Mouse (Mus musculus): Measurements from ENCODE around the gene Armc9. TPM values are rescaled to one million over a fixed set of nuclear protein-coding genes. Genes with fewer than 3 reads are reported as not detected.

The Armc9 gene
- polyA plus RNA-seq (2017; shearing (Covaris generic)), result 1 to 10 TPM; 6.2 to 7.8 TPM

DNA sequence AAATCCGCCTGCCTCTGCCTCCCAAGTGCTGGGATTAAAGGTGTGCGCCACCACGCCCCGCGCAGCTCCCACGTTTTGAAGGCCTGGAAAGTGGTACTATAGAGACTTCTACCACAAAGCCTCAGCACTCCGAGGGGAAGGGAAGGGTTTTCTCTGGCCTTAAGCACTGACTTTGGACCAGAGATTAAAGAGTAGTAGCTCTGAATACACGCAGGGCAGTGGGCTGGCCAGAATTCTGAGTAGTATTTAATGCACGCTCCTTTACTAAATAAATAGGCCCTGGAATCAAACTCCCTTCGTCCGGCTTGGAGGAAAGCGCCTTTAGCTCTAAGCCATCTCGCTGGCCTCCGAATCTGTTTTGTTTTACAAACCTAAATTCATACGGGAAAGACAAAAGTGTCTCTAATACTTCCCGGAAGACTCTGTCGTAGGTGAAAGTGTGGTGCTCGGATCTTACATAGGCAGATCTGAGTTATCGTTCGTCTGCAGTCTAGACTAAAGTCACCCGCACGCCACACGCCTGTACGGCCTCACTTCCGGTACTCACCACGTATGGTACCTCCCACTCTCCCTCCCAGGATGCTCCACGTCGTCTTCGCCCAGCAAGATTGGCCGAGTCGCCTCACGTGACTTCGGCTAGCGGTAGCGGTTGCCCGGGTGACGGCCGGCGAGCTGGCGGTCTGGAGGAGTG is at the start of gene Armc9:
TSS of gene Armc9 (plus strand) at position 648 of the 691 bp plus-strand sequence.
- peak; percentile 100 for ATAC-seq

DNA sequence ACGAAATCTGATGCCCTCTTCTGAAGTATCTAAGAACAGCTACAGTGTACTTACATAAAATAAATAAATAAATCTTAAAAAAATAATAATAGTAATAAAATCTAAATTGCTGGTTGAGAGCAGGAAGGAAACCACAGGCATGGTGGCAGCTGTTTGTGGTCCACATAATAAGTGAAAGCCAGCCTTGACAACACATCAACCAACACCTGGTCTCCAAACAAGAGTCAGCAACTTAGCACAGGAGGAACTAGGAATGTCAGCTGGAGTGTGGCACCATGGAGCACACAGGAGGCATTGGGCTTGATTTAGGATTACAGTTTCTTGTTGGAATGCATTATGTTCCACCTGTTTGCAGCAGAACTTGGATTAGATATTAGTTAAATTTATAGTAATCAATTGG is 49.5 kb upstream of the Armc9 start:
- ATAC-seq, result no peak

DNA sequence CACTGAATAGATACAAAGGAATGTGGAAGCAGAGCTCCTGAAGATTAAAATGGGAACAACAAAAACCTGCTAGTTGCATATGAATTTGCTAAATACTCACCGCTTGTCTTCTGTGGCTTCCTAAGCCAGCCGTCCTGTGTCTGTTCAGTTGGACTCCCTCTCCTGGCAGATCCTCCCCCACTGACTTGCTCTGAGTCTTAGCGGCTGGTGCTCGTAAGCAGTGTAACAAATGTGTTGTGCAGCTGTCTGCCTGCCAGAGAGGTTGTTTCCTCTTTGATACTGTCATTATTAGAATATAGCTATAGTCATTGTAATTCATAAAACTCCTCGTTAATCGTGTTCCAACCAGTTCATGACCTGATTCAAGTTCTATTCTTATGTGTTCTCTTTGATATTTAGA is 42.8 kb upstream of the Armc9 start, which contains the start of gene Htr2b:
TSS of gene Htr2b (minus strand) at position 192 of the 400 bp plus-strand sequence.
- ATAC-seq, result no peak

DNA sequence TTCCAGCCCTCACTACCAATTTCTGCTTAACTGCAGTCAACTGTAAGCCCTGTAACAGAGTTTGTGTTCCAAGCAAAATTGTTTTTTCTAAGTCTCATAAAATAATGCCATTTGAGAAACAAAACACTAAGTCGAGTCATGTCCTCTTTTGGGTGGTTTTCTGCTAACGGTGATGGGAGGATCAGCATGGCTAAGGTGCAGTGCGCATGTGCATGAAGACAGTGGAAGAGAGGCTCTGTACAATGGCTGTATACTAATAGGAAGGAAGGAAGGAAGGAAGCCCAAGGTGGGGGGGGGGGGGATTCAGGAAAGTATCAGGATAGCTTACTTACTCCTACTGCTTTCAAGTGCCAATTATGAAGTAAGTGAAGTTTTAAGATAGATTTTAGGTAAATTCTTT is 40.4 kb upstream of the Armc9 start:
- ATAC-seq, result no peak

DNA sequence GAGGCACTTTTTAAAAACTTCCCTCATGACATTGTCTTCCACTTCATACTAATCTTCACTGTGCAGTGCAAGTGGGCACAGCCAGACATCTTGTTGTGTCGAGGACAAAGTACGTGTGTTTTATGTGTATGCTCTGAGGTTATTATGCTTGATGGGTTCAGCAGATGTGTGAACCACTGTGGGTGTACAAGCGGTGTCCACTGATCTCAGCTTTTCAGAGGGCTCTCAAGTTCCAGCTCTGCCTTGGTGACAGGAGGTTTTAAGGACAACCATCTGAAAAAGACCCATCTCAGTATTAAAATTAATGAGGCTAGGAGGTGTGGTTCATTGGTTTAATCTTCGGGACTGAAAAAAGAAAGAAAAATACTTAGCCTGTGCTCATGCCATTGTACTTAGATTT is 35.0 kb upstream of the Armc9 start:
- no peak for ATAC-seq

DNA sequence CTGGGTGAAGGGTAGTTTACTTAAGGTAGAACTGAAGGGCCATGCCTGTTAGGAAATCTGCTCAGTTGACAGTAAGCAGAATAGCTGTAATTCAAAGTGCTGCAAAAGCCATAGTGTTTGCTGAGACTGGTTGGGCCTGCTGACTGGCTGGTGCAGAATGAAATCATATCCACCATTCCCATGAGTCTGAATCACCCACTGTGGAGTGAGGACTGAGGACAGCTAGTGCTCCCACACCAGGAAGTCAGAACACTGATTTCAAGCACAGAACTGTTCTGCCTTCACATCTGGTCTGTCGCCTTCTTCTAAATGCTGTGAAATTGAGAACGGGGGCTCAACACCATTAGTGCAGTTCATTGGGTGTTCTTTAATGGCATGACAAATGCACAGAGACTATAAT is 28.5 kb upstream of the Armc9 start:
- ATAC-seq, result no peak

DNA sequence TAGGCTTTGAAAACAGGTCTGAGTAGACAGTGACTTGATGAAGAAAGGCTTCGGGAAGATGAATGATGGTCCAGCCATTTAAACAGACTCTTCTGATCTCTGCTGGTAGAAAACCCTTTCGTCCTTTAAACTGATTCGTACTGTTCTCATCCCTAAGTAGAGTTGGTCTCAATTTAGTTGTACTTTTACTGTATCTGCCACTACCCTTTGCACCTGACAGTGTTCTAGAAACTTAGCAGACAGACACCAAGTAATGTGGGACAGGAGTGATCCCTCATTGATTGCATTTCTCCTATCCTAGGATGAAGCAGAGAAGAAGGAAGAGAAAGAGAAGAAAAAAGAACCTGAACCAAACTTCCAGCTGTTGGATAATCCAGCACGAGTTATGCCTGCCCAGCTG is 21.2 kb upstream of the Armc9 start, which contains the start of gene Gm21972:
TSS of gene Gm21972 (plus strand) at position 301 of the 400 bp plus-strand sequence.
- no peak for ATAC-seq

DNA sequence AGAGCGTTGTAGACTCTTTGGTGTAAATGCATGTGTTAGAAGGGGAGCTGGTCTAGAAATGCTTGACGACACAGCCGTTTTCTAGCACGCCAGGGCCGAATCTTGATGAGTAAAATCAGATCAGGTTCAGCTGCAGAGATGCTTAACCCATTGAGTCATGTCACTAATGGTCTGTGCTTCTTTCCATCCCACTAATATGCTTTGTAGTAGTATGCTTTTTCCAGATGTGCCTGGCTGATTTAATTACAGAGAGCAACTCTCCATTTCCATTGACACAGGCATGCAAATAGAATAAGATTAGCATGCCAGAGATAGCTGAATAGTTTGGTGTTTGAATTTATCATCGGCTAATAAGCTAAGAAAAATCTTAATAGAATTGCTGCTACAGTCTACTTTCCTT is 19.3 kb upstream of the Armc9 start:
- ATAC-seq, result no peak

DNA sequence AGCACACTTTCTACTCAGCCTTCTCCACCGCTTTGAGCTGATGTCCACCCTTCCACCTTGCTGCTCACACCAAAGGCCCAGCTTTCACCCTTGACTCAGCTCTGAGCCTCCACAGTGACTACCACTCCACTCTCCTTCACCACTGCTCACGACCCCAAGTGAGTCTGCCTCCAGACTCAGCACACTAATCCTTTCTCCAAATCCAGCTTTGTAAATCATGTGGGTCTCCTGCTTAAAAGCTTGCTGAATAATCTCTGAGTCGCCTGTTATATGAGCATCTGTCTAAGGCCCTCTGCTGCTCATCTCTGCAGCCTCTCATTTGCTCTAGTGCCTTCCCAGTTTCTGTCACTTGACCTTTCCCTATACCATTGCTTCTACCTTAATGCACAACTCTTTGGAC is 13.5 kb upstream of the Armc9 start:
- ATAC-seq, result no peak

DNA sequence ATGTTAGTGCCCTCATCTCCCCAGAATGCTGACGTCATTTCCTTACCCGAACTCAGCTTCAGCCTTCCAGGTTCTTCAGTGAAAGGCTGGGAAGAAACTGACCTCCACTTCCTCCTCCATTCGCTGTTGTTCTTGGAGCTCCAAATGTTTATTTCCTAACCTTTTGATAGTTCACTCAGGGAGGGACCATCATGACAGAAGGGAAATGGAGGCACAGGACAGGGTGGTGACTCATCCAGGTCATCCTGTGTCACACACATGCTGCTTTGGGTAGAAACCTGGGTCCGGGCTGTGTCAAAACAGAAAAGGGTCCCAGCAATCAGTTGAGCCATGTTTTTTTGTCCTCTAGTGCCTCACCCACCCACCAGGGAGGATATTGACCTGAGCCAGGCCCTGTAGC is 11.4 kb upstream of the Armc9 start:
- no peak for ATAC-seq

DNA sequence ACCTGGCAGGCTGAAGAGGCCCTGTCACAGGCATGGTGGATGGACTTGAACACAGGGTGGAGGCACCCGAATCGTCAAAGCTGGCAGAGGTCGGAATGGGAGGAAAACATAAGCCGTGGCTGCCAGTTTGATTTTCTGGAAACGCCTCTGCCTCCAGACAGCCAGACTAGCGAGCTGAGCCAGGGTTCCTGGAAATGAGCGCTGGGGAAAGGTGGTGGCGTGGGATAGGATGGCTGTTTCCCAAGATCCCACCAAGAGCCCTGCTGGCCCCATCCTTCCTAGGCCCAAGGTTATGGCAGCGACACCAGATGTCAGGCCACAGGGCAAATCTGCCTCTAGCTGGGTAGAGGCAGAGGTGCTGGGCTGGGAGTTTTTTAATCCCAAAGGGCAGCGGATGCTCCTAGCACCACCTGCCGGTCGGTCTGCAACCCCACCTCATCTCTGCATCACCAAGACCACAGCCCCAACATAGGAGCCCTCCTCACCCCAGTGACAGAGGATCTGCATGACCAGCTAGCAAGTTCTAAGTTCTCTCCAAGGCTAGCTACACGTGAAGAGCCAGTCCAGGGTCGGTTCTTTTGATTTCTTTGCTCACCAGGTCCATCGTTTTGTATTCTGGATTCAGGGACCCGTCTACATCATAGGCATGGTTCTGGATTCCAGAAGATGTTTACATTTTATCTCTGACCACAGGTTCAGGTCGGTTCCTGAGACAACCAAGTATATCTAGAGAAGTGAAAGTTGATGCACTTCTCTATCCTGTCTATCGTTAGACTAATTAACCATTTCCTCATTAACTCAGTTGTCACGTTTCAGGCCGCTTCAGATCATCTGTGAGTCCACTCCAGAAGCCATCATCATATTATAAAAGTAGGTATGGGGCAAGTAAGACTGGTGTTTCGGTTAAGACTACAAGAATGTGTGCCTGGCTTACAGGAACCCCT is 10.3 kb upstream of the Armc9 start:
- no peak for ATAC-seq

DNA sequence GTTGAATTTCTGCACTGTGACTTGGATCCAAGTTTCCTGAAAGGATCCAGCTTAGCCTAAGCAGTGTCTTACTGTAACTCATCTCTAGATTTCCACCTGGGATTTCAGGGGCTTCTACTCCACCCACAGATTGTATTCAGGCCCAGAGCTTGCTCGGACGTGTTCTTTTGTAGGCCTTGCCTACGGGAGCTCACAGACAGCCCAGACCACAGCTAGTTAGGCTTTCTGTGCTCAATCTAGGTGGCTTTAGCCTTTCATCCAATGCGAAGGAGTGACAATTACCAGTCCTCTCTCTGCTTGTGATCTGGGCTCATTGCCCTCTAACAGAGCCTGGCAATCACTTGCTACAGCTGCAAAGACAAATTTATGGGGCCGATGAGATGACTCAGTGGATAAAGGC is 8.3 kb upstream of the Armc9 start:
- no peak for ATAC-seq

DNA sequence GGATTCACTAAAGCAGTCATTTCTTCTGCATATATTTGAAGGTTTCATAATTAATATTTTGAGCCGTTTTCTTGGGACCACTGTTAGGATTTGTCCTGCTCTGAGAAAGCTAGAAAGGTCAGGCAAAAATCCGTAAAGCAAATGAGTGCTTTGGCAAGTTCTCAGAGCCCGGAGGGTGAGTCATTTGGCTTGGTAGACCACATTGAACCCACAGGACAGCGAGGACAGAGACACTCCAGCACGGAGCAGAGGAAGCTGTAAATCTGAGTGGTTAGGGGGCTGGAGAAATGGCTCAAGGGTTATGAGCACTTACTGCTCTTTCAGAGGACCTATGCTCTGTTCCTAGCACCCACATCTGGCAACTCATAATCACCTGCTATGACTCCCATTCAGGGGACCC is 7.0 kb upstream of the Armc9 start:
- ATAC-seq, result no peak

DNA sequence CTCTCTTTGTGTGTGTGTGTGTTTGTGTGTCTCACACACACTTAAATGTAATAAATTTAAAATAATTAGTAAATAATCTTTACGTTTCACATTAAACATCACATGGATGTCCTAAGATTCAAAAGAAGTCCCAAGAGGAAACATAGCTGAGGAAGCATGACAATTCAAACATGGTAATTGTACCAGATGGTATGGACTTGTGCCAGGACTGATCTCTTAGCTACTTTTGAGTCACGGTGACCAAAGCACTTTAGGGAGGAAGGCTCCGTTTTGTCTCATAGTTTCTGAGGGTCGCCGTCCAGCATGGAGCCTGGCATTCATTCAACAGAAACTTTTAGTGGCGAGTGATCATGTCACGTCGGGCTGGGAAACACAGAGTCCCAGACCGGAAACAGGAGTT is 6.4 kb upstream of the Armc9 start:
- no peak for ATAC-seq

DNA sequence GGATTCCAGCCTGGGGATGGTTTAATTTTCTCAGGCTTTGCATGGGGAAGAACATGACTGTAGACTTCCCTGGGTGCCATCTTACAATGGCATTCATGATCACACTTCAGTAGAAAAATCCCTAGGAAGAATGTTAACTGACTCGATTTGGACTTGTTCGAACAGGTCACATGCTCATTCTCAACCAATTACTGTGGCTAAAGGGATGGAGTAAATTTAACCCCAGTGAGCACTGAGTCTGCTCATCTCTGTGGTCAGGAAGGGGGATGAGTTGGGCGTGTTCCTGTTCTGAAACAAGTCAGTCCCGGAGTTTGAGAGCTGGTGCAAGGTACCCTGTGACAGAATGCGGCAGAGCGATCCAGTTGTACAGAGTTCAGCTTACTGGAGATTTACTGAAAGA is 3.7 kb upstream of the Armc9 start:
- ATAC-seq, result no peak

DNA sequence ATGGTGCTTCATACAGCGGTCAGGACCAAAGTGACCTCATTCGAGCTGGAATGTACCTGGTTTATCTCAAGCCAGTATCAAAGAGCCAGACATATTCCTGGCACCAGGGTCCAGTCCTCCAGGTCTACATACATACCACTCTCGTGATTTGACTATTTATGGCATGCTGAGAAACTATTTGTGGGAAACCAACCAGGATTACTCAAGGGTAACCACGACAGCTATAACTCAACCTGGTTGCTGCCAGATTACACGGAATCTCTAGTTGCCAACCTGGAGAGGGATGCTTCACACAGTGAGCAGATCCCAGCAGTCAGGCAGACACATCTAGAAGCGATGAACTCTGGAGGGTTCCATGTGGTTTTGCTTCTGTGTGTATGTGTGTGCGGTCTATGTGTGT is 3.2 kb upstream of the Armc9 start:
- no peak for ATAC-seq

DNA sequence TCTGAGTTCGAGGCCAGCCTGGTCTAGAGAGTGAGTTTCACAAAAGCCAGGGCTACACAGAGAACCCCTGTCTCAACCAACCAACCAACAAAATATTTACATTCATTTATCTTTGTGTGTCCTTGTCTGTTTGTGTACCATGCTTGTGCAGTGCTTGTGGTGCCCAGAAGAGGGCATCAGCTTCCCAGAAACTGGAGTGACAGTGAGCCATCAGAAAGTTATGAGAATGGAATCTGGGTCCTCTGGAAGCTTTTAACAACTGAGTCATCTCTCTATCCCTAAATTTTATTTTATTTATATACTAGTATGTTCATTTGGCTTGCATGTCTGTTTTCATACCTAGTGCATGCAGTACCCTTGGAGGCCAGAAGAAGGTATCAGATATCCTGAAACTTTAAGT is 2.0 kb upstream of the Armc9 start:
- ATAC-seq, result no peak

DNA sequence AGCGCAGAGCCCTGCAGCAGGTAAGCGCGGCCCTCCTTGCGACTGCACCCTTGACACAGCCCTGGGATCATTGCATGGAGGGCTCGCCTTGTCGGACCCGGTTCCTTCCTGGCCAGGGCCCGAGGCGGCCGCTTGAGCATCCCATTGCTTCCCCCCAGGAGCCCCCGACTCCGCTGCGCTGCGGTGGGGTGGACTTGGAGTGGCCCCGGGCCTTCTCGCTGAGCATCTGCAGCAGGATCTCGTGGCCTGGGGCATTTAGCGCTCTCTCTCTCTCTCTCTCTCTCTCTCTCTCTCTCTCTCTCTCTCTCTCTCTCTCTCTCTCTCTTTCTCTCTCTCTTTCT is 214 bp downstream of the Armc9 start:
- no peak for ATAC-seq

DNA sequence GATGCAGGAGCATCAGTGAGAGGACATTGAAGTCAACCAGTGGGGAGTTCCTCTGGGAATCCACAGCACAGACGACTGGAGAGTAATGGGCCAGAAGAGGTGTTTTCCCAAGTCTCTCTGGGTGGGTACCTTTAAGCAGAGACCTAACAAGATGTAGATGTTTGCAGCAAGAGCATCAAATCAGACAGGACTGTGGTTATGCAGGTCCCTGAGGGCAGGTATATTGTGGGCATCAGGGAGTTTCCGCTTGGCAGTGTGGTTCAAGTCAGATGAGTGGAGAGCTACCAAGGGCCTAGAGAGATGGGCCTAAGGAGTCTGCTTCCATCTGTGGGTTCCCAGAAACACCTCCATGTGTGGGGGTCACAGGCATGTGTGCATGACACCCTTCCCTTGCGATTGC is 1.5 kb downstream of the Armc9 start:
- no peak for ATAC-seq

DNA sequence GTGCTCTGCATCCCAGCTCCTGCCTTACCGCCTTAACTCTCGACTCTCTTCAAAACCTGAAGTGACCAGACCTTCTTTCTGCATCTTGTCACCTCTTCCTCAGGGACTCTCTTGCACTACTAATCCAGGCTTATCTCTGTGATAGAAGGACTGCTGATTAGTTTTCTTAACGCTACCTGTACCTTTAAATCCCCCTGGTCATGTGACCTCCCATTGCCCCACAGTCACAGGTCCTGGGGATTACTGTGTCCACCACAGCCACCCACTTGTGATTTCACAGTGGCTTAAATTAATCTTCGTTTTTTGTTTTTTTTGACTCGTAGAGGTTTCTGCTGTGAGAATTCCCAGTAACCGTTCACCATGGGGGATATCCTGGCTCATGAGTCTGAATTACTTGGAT is 2.0 kb downstream of the Armc9 start:
- no peak for ATAC-seq

DNA sequence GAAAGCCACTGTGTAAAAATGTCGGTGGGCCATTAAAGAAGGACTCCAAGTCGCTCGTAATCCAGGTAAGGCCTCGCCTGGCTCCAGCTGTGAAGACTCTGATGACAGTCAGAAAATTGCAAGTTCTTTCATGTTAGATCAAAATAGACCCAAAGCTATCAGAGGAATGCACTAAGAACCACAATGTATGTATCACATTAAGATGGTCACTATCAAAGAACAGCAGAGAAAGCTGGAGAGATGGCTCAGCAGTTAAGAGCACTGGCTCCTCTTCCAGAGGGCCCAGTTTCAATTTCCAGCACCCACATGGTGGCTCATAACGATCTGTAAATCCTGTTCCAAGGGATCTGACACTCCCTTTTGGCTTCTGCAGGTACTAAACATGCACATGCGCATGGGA is 5.5 kb downstream of the Armc9 start:
- no peak for ATAC-seq

DNA sequence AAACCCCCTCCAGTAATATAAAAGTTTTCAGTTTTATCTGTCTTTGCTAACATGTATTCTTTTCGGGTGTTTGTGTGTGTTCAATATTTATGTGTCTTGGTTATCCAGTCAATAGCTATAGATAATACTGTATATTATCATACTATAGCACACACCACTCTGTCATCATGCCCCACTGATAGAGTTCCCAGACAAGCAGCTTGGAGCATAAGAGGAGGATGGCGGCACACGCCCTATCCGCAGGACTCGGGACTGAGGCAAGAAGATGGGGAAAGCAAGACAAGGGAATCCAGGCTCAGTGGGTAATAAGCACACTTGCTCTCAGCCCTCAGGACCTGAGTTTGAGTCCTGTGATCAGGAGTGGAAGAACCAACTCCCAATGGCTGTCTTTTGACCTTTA is 5.9 kb downstream of the Armc9 start:
- ATAC-seq, result no peak

DNA sequence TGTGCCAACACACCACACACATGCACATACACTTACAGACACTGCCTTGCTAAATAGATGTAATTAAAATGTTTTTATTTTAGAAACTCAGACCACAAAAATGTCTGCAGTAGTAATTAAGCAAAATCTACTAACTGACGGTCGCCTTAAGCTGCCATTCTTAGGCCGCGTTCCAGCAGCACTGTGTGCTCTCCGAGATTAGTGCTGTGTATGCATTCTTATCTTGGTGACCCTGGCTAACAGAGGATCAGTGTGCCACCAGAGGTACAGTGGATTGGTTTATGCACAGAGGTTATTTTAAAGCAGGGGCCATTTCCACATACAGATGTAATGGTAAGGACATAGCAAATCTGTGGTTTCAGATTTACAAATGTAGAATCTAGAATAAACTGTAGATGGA is 6.5 kb downstream of the Armc9 start:
- no peak for ATAC-seq

DNA sequence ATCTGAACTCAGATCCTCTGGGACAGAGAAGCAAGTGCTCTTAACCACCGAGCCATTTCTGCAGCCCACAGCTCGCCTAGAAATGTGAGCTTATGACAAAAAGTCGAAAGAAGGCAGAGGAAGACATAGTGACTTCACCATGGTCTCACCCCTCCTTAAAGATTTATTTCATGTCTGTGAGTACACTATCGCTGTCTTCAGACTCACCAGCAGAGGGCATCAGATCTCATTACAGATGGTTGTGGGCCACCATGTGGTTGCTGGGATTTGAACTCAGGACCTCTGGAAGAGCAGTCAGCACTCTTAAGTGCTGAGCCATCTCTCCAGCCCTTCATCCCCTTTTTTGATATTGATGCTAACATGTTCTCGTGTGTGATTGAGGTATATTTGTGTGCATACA is 20.0 kb downstream of the Armc9 start:
- no peak for ATAC-seq
